Mouse (Mus musculus) limb, embryonic 14.5 days (tissue): Measurements from ENCODE around the gene Apmap. TPM values are rescaled to one million over a fixed set of nuclear protein-coding genes. Genes with fewer than 3 reads are reported as not detected.

Source experiments
- ATAC-seq: fragments of 200-750 bp; cut with Nextera tagmentation; 2 replicates; pipeline ENCODE4 v1.8.0; 2017; ENCODE audit warnings: low read depth, moderate number of reproducible peaks, moderate TSS enrichment; ENCODE audit not compliant: low FRiP score
- DNase-seq: peaks from one replicate; pipeline ENCODE4 v3.0.0-alpha.2; 2015; ENCODE audit warnings: low spot score
- H3K27ac ChIP-seq: fragments of 300-500 bp; sonication (generic); replicated peaks from 2 replicates; pipeline ENCODE4 v1.5.1; 2014; ENCODE audit warnings: low read depth, mild to moderate bottlenecking, low read length, moderate library complexity, mixed read lengths
- H3K27me3 ChIP-seq: fragments of 300-500 bp; sonication (generic); 2 replicates; pipeline ENCODE4 v1.6.1; 2014; ENCODE audit warnings: low read length, mixed read lengths; ENCODE audit not compliant: control insufficient read depth, insufficient read depth
- H3K36me3 ChIP-seq: fragments of 300-500 bp; sonication (generic); 2 replicates; pipeline ENCODE4 v1.6.1; 2014; ENCODE audit warnings: mild to moderate bottlenecking, low read length, moderate library complexity, mixed read lengths; ENCODE audit not compliant: control insufficient read depth, insufficient read depth
- H3K4me1 ChIP-seq: fragments of 300-500 bp; sonication (generic); 2 replicates; pipeline ENCODE4 v1.6.1; 2014; ENCODE audit warnings: antibody characterized with exemption, low read length, mixed read lengths; ENCODE audit not compliant: control insufficient read depth, insufficient read depth
- H3K4me2 ChIP-seq: fragments of 300-500 bp; sonication (generic); replicated peaks from 2 replicates; pipeline ENCODE4 v1.6.1; 2014; ENCODE audit warnings: low read depth, mild to moderate bottlenecking, low read length, moderate library complexity; ENCODE audit not compliant: severe bottlenecking
- H3K4me3 ChIP-seq: fragments of 300-500 bp; sonication (generic); replicated peaks from 2 replicates; pipeline ENCODE4 v1.5.1; 2014; ENCODE audit warnings: low read length
- H3K9ac ChIP-seq: fragments of 300-500 bp; sonication (generic); 2 replicates; pipeline ENCODE4 v1.6.1; 2014; ENCODE audit warnings: mild to moderate bottlenecking, low read depth, low read length, moderate library complexity; ENCODE audit not compliant: severe bottlenecking
- H3K9me3 ChIP-seq: fragments of 300-500 bp; sonication (generic); 2 replicates; pipeline ENCODE4 v1.6.1; 2016; ENCODE audit warnings: low read length; ENCODE audit not compliant: control insufficient read depth
- POLR2A ChIP-seq: fragments of 200-500 bp; IDR thresholded peaks from 2 replicates; pipeline ENCODE4 v1.8.0; 2012; ENCODE audit warnings: inconsistent platforms, mild to moderate bottlenecking, moderate library complexity, borderline replicate concordance; ENCODE audit not compliant: insufficient read depth, insufficient read length; ENCODE audit errors: extremely low read depth
- WGBS: fragments of 180-500 bp; shearing (Covaris S2); extraction: QIAGEN DNeasy Blood & Tissue Kit; methylation state at CpG from one replicate; pipeline ENCODE4 v1.1.7; 2014; 5-methylcytosine and 5-hydroxymethylcytosine counted together
- polyA plus RNA-seq, 2 experiments: library from polyadenylated mRNA; depleted of rRNA in 1 of 2; stranded (reverse) in 1 of 2; unstranded in 1 of 2; fragments of >200 nt; fragmentation: Nextera tagmentation in 1 of 2; extraction: Ambion mirVana in 1 of 2; gene quantifications; 2 replicates each; pipeline versions ENCODE4 v1.2.1 to v1.2.3; 2012 to 2014

The Apmap gene
- polyA plus RNA-seq, 2 experiments: 30.9 to 39.5 TPM

DNA sequence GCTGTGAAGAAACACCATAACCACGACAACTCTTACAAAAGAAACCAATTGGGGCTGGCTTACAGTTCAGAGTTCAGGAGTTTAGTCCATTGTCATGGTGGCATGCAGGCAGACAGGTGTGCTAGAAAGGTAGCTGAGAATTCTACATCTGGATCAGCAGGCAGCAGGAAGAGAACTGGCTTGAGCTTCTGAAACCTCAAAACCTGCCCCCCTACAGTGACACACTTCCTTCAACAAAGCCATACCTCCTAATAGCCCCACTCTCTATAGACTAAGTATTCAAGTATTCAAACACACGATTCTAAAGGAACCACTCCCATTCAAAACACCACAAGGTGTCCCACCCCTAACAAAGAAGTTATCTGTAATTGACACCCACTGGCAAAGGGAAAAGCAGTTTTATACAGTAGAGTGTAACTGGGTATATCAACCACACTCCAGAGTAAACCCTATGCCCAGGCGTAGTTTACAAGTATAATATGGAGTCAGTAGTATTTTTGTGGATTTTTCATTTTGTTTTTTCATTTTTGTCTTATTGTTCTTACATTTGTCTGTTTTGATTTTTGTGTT lies 27.6 kb upstream of the Apmap start:
- 76% methylated on average over 3 of the region's 3 CpGs for WGBS
- no peak overlapping the region for H3K9ac ChIP-seq
- H3K27me3 ChIP-seq: no peaks in the 10 kb centered on the region
- no peak overlapping the region for H3K4me2 ChIP-seq
- H3K4me3 ChIP-seq: no peak overlapping the region
- H3K27ac ChIP-seq: no peak overlapping the region
- no peak for DNase-seq
- no peak for TF ChIP-seq POLR2A
- H3K9me3 ChIP-seq: no peaks in the 10 kb centered on the region
- no peaks in the 10 kb centered on the region for H3K36me3 ChIP-seq
- no peak for ATAC-seq
- no peaks in the 10 kb centered on the region for H3K4me1 ChIP-seq

DNA sequence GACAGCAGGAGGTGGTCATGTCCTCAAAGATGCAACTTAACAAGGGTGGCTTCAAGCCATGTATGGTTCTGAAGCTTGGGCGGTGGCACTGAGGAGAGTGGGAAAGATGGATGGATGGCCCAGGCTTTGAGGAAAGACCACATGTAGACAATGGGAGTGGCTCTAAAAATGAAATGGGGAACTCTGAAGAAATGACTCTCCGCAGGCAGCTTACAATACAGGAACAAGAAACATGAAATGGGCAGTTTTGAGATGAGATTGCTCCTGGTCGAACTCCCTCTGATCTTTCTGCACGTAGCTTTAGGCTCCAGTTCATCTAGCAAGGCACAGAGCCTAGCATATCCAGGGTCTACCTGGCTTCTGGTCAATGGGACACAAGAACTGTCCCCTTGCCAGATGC lies 20.9 kb upstream of the Apmap start:
- no peaks in the 10 kb centered on the region for H3K9me3 ChIP-seq

DNA sequence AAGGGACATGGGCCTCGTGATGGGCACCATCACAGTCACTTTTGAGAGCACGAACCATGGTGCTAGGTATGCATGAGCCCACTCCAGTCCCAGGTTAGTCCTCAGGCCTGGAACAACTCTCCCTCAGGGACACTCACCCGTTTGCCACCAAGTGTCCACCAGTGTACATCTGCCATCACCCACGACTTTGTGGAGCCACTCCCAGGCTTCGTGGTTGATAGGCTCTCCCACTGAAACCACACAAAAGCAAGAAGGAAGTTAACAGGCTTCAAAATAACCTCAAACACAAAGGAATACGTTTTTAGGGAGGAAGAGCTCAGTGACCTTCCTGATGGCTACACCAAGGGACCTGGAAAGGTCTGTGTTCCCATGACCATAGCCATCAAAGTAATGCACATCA lies 18.8 kb upstream of the Apmap start:
- Histone ChIP-seq H3K9ac (no peak overlapping the region), H3K4me3 (no peak overlapping the region), H3K27me3 (no peaks in the 10 kb centered on the region), H3K36me3 (no peaks in the 10 kb centered on the region), H3K4me2 (no peak overlapping the region), H3K9me3 (no peaks in the 10 kb centered on the region), H3K27ac (no peak overlapping the region), H3K4me1 (no peaks in the 10 kb centered on the region)
- ATAC-seq (no peak), DNase-seq (no peak)
- WGBS: 75% methylated on average over 6 of the region's 6 CpGs
- TF ChIP-seq POLR2A: no peak

More for the DNA sequence above, 20.9 kb upstream of the Apmap start:
- H3K27me3 ChIP-seq: no peaks in the 10 kb centered on the region
- H3K27ac ChIP-seq: no peak overlapping the region
- DNase-seq (no peak), ATAC-seq (no peak)
- H3K4me3 ChIP-seq: no peak overlapping the region
- H3K36me3 ChIP-seq: no peaks in the 10 kb centered on the region
- H3K4me2 ChIP-seq: no peak overlapping the region
- H3K4me1 ChIP-seq: no peaks in the 10 kb centered on the region
- TF ChIP-seq POLR2A: no peak
- WGBS: 90% methylated on average over 4 of the region's 4 CpGs
- no peak overlapping the region for H3K9ac ChIP-seq

DNA sequence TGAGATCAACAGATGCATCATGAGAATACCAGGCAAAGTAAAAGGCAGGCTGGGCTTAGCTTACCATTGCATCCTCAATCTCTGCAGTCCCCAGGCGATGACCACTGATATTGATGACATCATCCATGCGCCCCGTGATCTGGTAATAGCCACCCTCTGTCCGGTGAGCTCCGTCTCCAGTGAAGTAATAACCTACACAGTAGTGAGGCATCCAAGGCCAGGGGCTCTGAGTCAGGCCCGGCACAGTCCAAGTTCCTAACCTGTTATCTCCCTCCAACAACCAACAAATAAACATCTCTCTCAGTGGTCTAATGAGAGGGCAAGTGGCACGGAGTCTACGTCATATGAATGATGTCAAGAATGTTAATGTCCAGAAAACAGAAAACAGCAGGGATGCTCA lies 16.6 kb upstream of the Apmap start:
- WGBS: 91% methylated on average over 8 of the region's 8 CpGs
- no peaks in the 10 kb centered on the region for H3K27me3 ChIP-seq
- ATAC-seq (no peak), DNase-seq (no peak)
- no peak for TF ChIP-seq POLR2A
- H3K9me3 ChIP-seq: no peaks in the 10 kb centered on the region
- no peaks in the 10 kb centered on the region for H3K36me3 ChIP-seq
- H3K27ac ChIP-seq: no peak overlapping the region
- H3K4me3 ChIP-seq: no peak overlapping the region
- H3K9ac ChIP-seq: no peak overlapping the region
- no peaks in the 10 kb centered on the region for H3K4me1 ChIP-seq
- no peak overlapping the region for H3K4me2 ChIP-seq

DNA sequence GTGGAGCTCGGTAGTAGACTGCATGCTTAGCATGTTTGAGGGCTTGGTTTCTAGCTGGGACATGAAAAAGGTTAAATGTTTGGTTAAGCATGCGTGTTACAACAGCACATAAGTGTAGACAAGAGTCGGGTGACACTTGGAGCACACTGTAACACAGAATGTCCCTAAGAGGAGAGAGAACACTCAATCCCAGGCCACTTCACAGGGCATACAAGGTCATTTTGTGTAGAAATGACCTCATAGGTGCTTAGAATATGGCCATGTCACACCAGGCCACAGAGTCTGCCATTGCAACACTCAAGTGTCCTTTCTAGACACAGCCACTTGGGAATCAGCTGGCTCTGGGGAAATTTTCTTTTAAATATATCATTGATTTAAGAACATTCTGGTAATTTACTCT lies 15.6 kb upstream of the Apmap start:
- Histone ChIP-seq H3K4me1 (no peaks in the 10 kb centered on the region), H3K36me3 (no peaks in the 10 kb centered on the region), H3K9me3 (no peaks in the 10 kb centered on the region), H3K9ac (no peak overlapping the region), H3K27me3 (no peaks in the 10 kb centered on the region), H3K27ac (no peak overlapping the region), H3K4me2 (no peak overlapping the region), H3K4me3 (no peak overlapping the region)
- DNase-seq (no peak), ATAC-seq (no peak)
- TF ChIP-seq POLR2A: no peak
- WGBS: 77% methylated on average over 3 of the region's 3 CpGs

DNA sequence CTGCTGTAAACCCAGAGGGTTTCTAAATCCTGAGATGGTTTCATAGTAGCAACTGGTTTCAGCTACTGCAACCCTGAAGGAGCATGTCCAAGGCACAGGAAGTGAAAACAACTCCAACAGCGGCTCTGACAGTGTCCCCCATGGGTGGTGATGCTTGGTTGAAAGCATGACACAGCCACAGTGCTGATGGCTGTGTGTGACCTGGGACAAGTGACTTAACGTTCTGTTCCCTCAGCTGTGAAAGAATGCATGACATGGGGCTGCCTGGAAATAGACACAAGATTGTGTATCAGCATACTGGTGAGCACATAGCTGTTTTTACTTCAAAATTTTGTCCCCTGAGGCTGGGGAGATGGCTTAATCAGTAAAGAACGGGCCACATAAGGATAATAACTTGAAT lies 13.3 kb upstream of the Apmap start:
- Histone ChIP-seq H3K4me1 (no peaks in the 10 kb centered on the region), H3K9ac (no peak overlapping the region), H3K9me3 (no peaks in the 10 kb centered on the region), H3K4me2 (no peak overlapping the region), H3K36me3 (no peaks in the 10 kb centered on the region), H3K27ac (no peak overlapping the region), H3K27me3 (no peaks in the 10 kb centered on the region), H3K4me3 (no peak overlapping the region)
- WGBS: 69% methylated on average over 3 of the region's 3 CpGs
- TF ChIP-seq POLR2A: no peak
- ATAC-seq (no peak), DNase-seq (no peak)
